Mouse (Mus musculus): Measurements from ENCODE around the gene Tfb2m.
"Not testable (repeated sequence)": the region's sequence is repeated elsewhere in the genome, so short reads cannot be mapped to it uniquely, and the experiment has no call there.

The Tfb2m gene

GRCm38 (mm10) chr1:179545768-179546550 is at the start of gene Tfb2m, which contains the start of gene Cnst:
Gene Tfb2m, minus strand, starts transcription at chr1:179546267.
Gene Cnst, plus strand, starts transcription at chr1:179546370.
- in situ Hi-C loops (cut with MboI, MseI) = not testable (repeated sequence)

- in situ Hi-C loops (cut with MboI, MseI) = no loop called here
These were observed 46.9 kb upstream of the Tfb2m start for GRCm38 (mm10) chr1:179592972-179593371.

GRCm38 (mm10) chr1:179592143-179592542 is 46.1 kb upstream of the Tfb2m start:
- in situ Hi-C loops (cut with MboI, MseI) = no loop called here

GRCm38 (mm10) chr1:179591639-179592038 is 45.6 kb upstream of the Tfb2m start:
- in situ Hi-C loops (cut with MboI, MseI) = no loop called here

- in situ Hi-C loops (cut with MboI, MseI) = no loop called here
These were observed 42.2 kb upstream of the Tfb2m start for GRCm38 (mm10) chr1:179588230-179588629.

GRCm38 (mm10) chr1:179586430-179587095 is 40.5 kb upstream of the Tfb2m start:
- in situ Hi-C loops (cut with MboI, MseI) = no loop called here

- in situ Hi-C loops (cut with MboI, MseI) = no loop called here
These were observed 39.6 kb upstream of the Tfb2m start for GRCm38 (mm10) chr1:179585646-179586045.

GRCm38 (mm10) chr1:179584220-179584619 is 38.2 kb upstream of the Tfb2m start:
- in situ Hi-C loops (cut with MboI, MseI) = no loop called here

GRCm38 (mm10) chr1:179583090-179583489 is 37.0 kb upstream of the Tfb2m start:
- in situ Hi-C loops (cut with MboI, MseI) = no loop called here

GRCm38 (mm10) chr1:179582021-179582433 is 36.0 kb upstream of the Tfb2m start:
- in situ Hi-C loops (cut with MboI, MseI) = no loop called here

GRCm38 (mm10) chr1:179581422-179581821 is 35.4 kb upstream of the Tfb2m start:
- in situ Hi-C loops (cut with MboI, MseI) = no loop called here

- in situ Hi-C loops (cut with MboI, MseI) = no loop called here
These were observed 34.1 kb upstream of the Tfb2m start for GRCm38 (mm10) chr1:179580200-179580599.

GRCm38 (mm10) chr1:179578625-179579024 is 32.6 kb upstream of the Tfb2m start:
- in situ Hi-C loops (cut with MboI, MseI) = no loop called here

- in situ Hi-C loops (cut with MboI, MseI) = no loop called here
These were observed 27.7 kb upstream of the Tfb2m start for GRCm38 (mm10) chr1:179573650-179574206.

GRCm38 (mm10) chr1:179571686-179572085 is 25.6 kb upstream of the Tfb2m start:
- in situ Hi-C loops (cut with MboI, MseI) = no loop called here

- in situ Hi-C loops (cut with MboI, MseI) = no loop called here
These were observed 24.4 kb upstream of the Tfb2m start for GRCm38 (mm10) chr1:179570482-179570881.

GRCm38 (mm10) chr1:179568690-179569398 is 22.8 kb upstream of the Tfb2m start:
- in situ Hi-C loops (cut with MboI, MseI) = no loop called here

- in situ Hi-C loops (cut with MboI, MseI) = no loop called here
These were observed 21.5 kb upstream of the Tfb2m start for GRCm38 (mm10) chr1:179567558-179567957.

GRCm38 (mm10) chr1:179563926-179564325 is 17.9 kb upstream of the Tfb2m start:
- in situ Hi-C loops (cut with MboI, MseI) = no loop called here

GRCm38 (mm10) chr1:179563211-179563610 is 17.1 kb upstream of the Tfb2m start:
- in situ Hi-C loops (cut with MboI, MseI) = no loop called here

GRCm38 (mm10) chr1:179560845-179561430 is 14.9 kb upstream of the Tfb2m start:
- in situ Hi-C loops (cut with MboI, MseI) = no loop called here
